Mouse (Mus musculus): ENCODE measurements around the gene Chrdl2. TPM values are rescaled to one million over a fixed set of nuclear protein-coding genes. Genes with fewer than 3 reads are reported as not detected.

Gene Chrdl2
- total and polyA plus RNA-seq, 3 experiments, result 0.16 to 0.18 TPM; not detected in 1

- Histone ChIP-seq H3K36me3 (ENCODE audit: control insufficient read depth, insufficient read depth, low read length) (no peaks in the 10 kb centered on the region), H3K9ac (ENCODE audit: low read depth, low read length) (no peak overlapping the region), H3K4me3 (no peak overlapping the region), H3K27me3 (ENCODE audit: control insufficient read depth, insufficient read depth, low read length) (no peaks in the 10 kb centered on the region), H3K27ac (no peak overlapping the region), H3K4me1 (ENCODE audit: control insufficient read depth, insufficient read depth, low read length) (no peaks in the 10 kb centered on the region), H3K79me2 (replicated peaks; ENCODE audit: control insufficient read depth, insufficient read depth, low read length) (no peaks in the 10 kb centered on the region)
- intact Hi-C loops (cut with DNase I), result loop anchor here (5.0 kb wide), 2 partner anchors 117 to 197 kb away; no protein-coding TSS in a partner anchor
- no peak for DNase-seq
- TF ChIP-seq POLR2A (IDR thresholded peaks at IDR 0.05; ENCODE audit: insufficient read depth, low read depth, low read length) (no peak), CTCF (IDR thresholded peaks at IDR 0.05) (no peak), EP300 (IDR thresholded peaks at IDR 0.05; ENCODE audit: insufficient read depth, low read depth, low read length) (no peak)
- 73% methylated on average over 15 of the region's 15 CpGs for WGBS
Observed at GRCm38 (mm10) chr7:99989844-99990760, 15.9 kb upstream of the Chrdl2 start.

GRCm38 (mm10) chr7:99990990-99991707 lies 14.8 kb upstream of the Chrdl2 start:
- WGBS, result 71% methylated on average over 8 of the region's 8 CpGs
- H3K27ac ChIP-seq, result no peak overlapping the region
- H3K4me3 ChIP-seq, result no peak overlapping the region
- no peak for DNase-seq
- H3K36me3 ChIP-seq (ENCODE audit: control insufficient read depth, insufficient read depth, low read length), result no peaks in the 10 kb centered on the region
- H3K9ac ChIP-seq (ENCODE audit: low read depth, low read length), result no peak overlapping the region
- H3K4me1 ChIP-seq (ENCODE audit: control insufficient read depth, insufficient read depth, low read length), result no peaks in the 10 kb centered on the region
- TF ChIP-seq EP300 (IDR thresholded peaks at IDR 0.05; ENCODE audit: insufficient read depth, low read depth, low read length) (no peak), POLR2A (IDR thresholded peaks at IDR 0.05; ENCODE audit: insufficient read depth, low read depth, low read length) (no peak), CTCF (IDR thresholded peaks at IDR 0.05) (no peak)
- H3K27me3 ChIP-seq (ENCODE audit: control insufficient read depth, insufficient read depth, low read length), result no peaks in the 10 kb centered on the region
- no peaks in the 10 kb centered on the region for H3K79me2 ChIP-seq (replicated peaks; ENCODE audit: control insufficient read depth, insufficient read depth, low read length)
- intact Hi-C loops (cut with DNase I), result no loop called here

- no peak for DNase-seq
- Histone ChIP-seq H3K79me2 (replicated peaks; ENCODE audit: control insufficient read depth, insufficient read depth, low read length) (no peaks in the 10 kb centered on the region), H3K27ac (no peak overlapping the region), H3K36me3 (ENCODE audit: control insufficient read depth, insufficient read depth, low read length) (no peaks in the 10 kb centered on the region), H3K4me1 (ENCODE audit: control insufficient read depth, insufficient read depth, low read length) (no peaks in the 10 kb centered on the region), H3K27me3 (ENCODE audit: control insufficient read depth, insufficient read depth, low read length) (no peaks in the 10 kb centered on the region), H3K9ac (ENCODE audit: low read depth, low read length) (no peak overlapping the region), H3K4me3 (no peak overlapping the region)
- 78% methylated on average over 7 of the region's 7 CpGs for WGBS
- TF ChIP-seq CTCF (IDR thresholded peaks at IDR 0.05), result no peak
- TF ChIP-seq EP300 (IDR thresholded peaks at IDR 0.05; ENCODE audit: insufficient read depth, low read depth, low read length), result no peak
- TF ChIP-seq POLR2A (IDR thresholded peaks at IDR 0.05; ENCODE audit: insufficient read depth, low read depth, low read length), result no peak
- intact Hi-C loops (cut with DNase I), result no loop called here
Observed at GRCm38 (mm10) chr7:99993159-99993558, 12.8 kb upstream of the Chrdl2 start.

- 41% methylated on average over 7 of the region's 7 CpGs for WGBS
- no peak for DNase-seq
- intact Hi-C loops (cut with DNase I), result no loop called here
Observed at GRCm38 (mm10) chr7:99995186-99995585, 10.8 kb upstream of the Chrdl2 start.

GRCm38 (mm10) chr7:99998668-99999067 lies 7.3 kb upstream of the Chrdl2 start:
- no peak overlapping the region for H3K27ac ChIP-seq
- DNase-seq, result no peak
- intact Hi-C loops (cut with DNase I), result no loop called here
- no peak overlapping the region for H3K9ac ChIP-seq (ENCODE audit: low read depth, low read length)
- 63% methylated on average over 3 of the region's 3 CpGs for WGBS
- TF ChIP-seq POLR2A (IDR thresholded peaks at IDR 0.05; ENCODE audit: insufficient read depth, low read depth, low read length), result no peak
- TF ChIP-seq CTCF (IDR thresholded peaks at IDR 0.05), result no peak
- no peak for TF ChIP-seq EP300 (IDR thresholded peaks at IDR 0.05; ENCODE audit: insufficient read depth, low read depth, low read length)
- no peaks in the 10 kb centered on the region for H3K36me3 ChIP-seq (ENCODE audit: control insufficient read depth, insufficient read depth, low read length)
- H3K27me3 ChIP-seq (ENCODE audit: control insufficient read depth, insufficient read depth, low read length), result no peaks in the 10 kb centered on the region
- no peaks in the 10 kb centered on the region for H3K4me1 ChIP-seq (ENCODE audit: control insufficient read depth, insufficient read depth, low read length)
- H3K4me3 ChIP-seq, result no peak overlapping the region
- no peaks in the 10 kb centered on the region for H3K79me2 ChIP-seq (replicated peaks; ENCODE audit: control insufficient read depth, insufficient read depth, low read length)

More at GRCm38 (mm10) chr7:99995186-99995585, 10.8 kb upstream of the Chrdl2 start:
- Histone ChIP-seq H3K9ac (ENCODE audit: low read depth, low read length) (no peak overlapping the region), H3K4me3 (no peak overlapping the region), H3K4me1 (ENCODE audit: control insufficient read depth, insufficient read depth, low read length) (no peaks in the 10 kb centered on the region), H3K27me3 (ENCODE audit: control insufficient read depth, insufficient read depth, low read length) (no peaks in the 10 kb centered on the region), H3K27ac (no peak overlapping the region), H3K36me3 (ENCODE audit: control insufficient read depth, insufficient read depth, low read length) (no peaks in the 10 kb centered on the region), H3K79me2 (replicated peaks; ENCODE audit: control insufficient read depth, insufficient read depth, low read length) (no peaks in the 10 kb centered on the region)
- no peak for TF ChIP-seq CTCF (IDR thresholded peaks at IDR 0.05)
- TF ChIP-seq EP300 (IDR thresholded peaks at IDR 0.05; ENCODE audit: insufficient read depth, low read depth, low read length), result no peak
- TF ChIP-seq POLR2A (IDR thresholded peaks at IDR 0.05; ENCODE audit: insufficient read depth, low read depth, low read length), result no peak

Measured in heart, adult 2 months (tissue).